ENCODE assay signal across 18 mouse cellular contexts in the genomic region with DNA sequence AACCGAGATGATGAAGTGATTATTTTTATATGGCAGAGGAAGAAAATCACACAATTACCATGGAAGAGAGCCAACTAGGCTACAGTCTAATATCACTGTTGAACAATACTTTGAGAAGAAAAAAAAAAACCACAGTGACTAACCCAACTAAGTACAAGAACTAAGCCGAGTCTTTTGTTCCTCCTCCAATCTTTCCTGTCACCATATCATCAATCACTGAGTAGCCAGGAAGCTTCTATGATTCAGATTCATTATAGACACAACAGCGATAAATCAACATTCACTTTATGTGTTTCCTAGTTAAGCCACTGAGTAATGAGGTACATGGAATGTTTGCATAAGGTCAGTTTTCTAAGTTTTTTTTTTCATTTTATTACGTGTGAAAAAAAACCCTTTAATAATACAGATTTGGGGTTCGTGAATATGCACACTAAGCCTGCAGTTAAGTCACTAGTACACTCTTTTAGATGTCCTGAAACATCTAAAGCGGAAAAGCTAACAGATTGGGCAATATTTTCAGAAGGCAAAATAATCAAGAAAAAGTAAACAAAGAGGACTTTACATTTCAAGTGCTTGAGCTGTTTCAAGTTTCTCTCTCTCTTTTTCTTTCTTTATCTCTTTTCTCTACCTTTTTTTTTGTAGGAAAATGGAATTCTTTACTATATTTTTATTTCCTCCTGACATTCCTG. TPM values are rescaled to one million over a fixed set of nuclear protein-coding genes. Genes with fewer than 3 reads are reported as not detected.
DNase-seq lines count a peak whose midpoint lies in the region; ATAC-seq and TF ChIP-seq lines count a peak whose summit lies in the region.
"Had no signal": no experiment of that assay in that cellular context is flagged by ENCODE, and none has a peak within 500 bp of the region (broad histone marks: within the 10 kb centered on the region; RNA-seq: fewer than 3 reads in every experiment).

No protein-coding gene starts in this region.

- no peak for ATAC-seq in intestine, postnatal 0 days
- ATAC-seq in intestine, embryonic 16.5 days: no peak
- peak; percentile 69 for ATAC-seq in lung, embryonic 15.5 days (ENCODE audit: borderline replicate concordance, extremely low read depth, low FRiP score, low TSS enrichment)
- ATAC-seq in erythroblast, adult 5-6 weeks (replicated peaks; ENCODE audit: low FRiP score, poor library complexity, severe bottlenecking): no peak
- ATAC-seq: forebrain, embryonic 14.5 days had no signal

- no peak overlapping the region for H3K27ac ChIP-seq in intestine, postnatal 0 days (ENCODE audit: low read depth, low read length)
- no peak overlapping the region for H3K27ac ChIP-seq in intestine, embryonic 16.5 days (ENCODE audit: low read length)
- H3K27ac ChIP-seq in lung, embryonic 15.5 days: peak overlapping the region; percentile 50
- H3K27ac ChIP-seq: layer of hippocampus, adult 2 months had no signal

- no peaks in the 10 kb centered on the region for H3K27me3 ChIP-seq in intestine, postnatal 0 days (replicated peaks; ENCODE audit: control insufficient read depth, insufficient read depth, low read length)
- no peaks in the 10 kb centered on the region for H3K27me3 ChIP-seq in intestine, embryonic 16.5 days (replicated peaks; ENCODE audit: control insufficient read depth, insufficient read depth, low read length)
- H3K27me3 ChIP-seq in lung, embryonic 15.5 days: no peaks in the 10 kb centered on the region
- H3K27me3 ChIP-seq: heart, embryonic 12.5 days had no signal

- no peaks in the 10 kb centered on the region for H3K36me3 ChIP-seq in intestine, postnatal 0 days (ENCODE audit: control insufficient read depth, insufficient read depth)
- H3K36me3 ChIP-seq in intestine, embryonic 16.5 days (ENCODE audit: control insufficient read depth, insufficient read depth, low read length): no peaks in the 10 kb centered on the region
- no peaks in the 10 kb centered on the region for H3K36me3 ChIP-seq in lung, embryonic 15.5 days
- H3K36me3 ChIP-seq: heart, embryonic 12.5 days had no signal

- 28% methylated on average over 6 of the region's 6 CpGs for WGBS in intestine, postnatal 0 days
- WGBS in intestine, embryonic 16.5 days: 42% methylated on average over 6 of the region's 6 CpGs
- WGBS in lung, embryonic 15.5 days: 10% methylated on average over 6 of the region's 6 CpGs

- H3K4me2 ChIP-seq in intestine, postnatal 0 days (replicated peaks; ENCODE audit: low read depth): peak overlapping the region; percentile 40
- H3K4me2 ChIP-seq in intestine, embryonic 16.5 days (ENCODE audit: low read depth, low read length): no peak overlapping the region
- H3K4me2 ChIP-seq in lung, embryonic 15.5 days: 0 out of 2 replicates have a peak overlapping the region, but pooled peaks have one; percentile 3
- H3K4me2 ChIP-seq: heart, embryonic 12.5 days had no signal

- H3K4me3 ChIP-seq in intestine, postnatal 0 days (ENCODE audit: low read depth, low read length): no peak overlapping the region
- H3K4me3 ChIP-seq in intestine, embryonic 16.5 days (ENCODE audit: low read length): no peak overlapping the region
- no peak overlapping the region for H3K4me3 ChIP-seq in lung, embryonic 15.5 days
- H3K4me3 ChIP-seq: heart, embryonic 12.5 days; layer of hippocampus, adult 2 months had no signal

- no peak overlapping the region for H3K9ac ChIP-seq in intestine, postnatal 0 days (ENCODE audit: low read depth, low read length)
- no peak overlapping the region for H3K9ac ChIP-seq in intestine, embryonic 16.5 days (ENCODE audit: low read depth, low read length)
- no peak overlapping the region for H3K9ac ChIP-seq in lung, embryonic 15.5 days
- H3K9ac ChIP-seq: heart, embryonic 12.5 days had no signal

- TF ChIP-seq CTCF in intestine, postnatal 0 days (IDR thresholded peaks at IDR 0.05; ENCODE audit: low read depth): no peak

- DNase-seq in lung, postnatal 10 days: no peak
- DNase-seq in gonadal fat pad, adult 2 months (ENCODE audit: low read depth): peak; percentile 89
- DNase-seq in adrenal gland, postnatal 14 days: no peak
- DNase-seq: B cell, adult 2 months; cerebellum, adult 9-11 months; heart, postnatal 36 days; kidney, adult 9 months; left cerebral cortex, postnatal 4 days; lung, postnatal 14 days; right cerebral cortex, adult 18-20 months; thymus, postnatal 14 days had no signal

- no peaks in the 10 kb centered on the region for H3K4me1 ChIP-seq in intestine, postnatal 0 days (replicated peaks; ENCODE audit: control insufficient read depth, insufficient read depth, low read length)
- H3K4me1 ChIP-seq in intestine, embryonic 16.5 days (ENCODE audit: control insufficient read depth, insufficient read depth, low read length): peaks cover 2% of the 10 kb centered on the region; the same call in 1 of the 2 replicates
- H3K4me1 ChIP-seq in lung, embryonic 15.5 days: peaks cover 16% of the 10 kb centered on the region

- no peaks in the 10 kb centered on the region for H3K9me3 ChIP-seq in intestine, postnatal 0 days (ENCODE audit: control insufficient read depth)
- no peaks in the 10 kb centered on the region for H3K9me3 ChIP-seq in intestine, embryonic 16.5 days (ENCODE audit: control insufficient read depth, low read length)
- H3K9me3 ChIP-seq in lung, embryonic 15.5 days: no peaks in the 10 kb centered on the region
- H3K9me3 ChIP-seq: heart, embryonic 12.5 days had no signal

RNA-seq across cellular contexts. Expression of gene Alcam, which starts 15.5 kb away (rescaled TPM):
- 10.3 and 11.0 TPM in 2 replicates for polyA plus RNA-seq in intestine, postnatal 0 days (2015; fragmentation: Nextera tagmentation; extraction: Ambion mirVana)
- polyA plus RNA-seq in intestine, embryonic 16.5 days (2015; fragmentation: Nextera tagmentation; extraction: Ambion mirVana): 13.7 and 16.8 TPM in 2 replicates
- polyA plus RNA-seq in lung, embryonic 15.5 days (2015; fragmentation: Nextera tagmentation; extraction: Ambion mirVana): 27.8 and 31.0 TPM in 2 replicates
- 23.2 and 29.5 TPM in 2 replicates for polyA plus RNA-seq in gonadal fat pad, adult 2 months (2012; rRNA removed)
- 37.9 and 43.7 TPM in 2 replicates for total RNA-seq in adrenal gland, postnatal 14 days (2021)
- total RNA-seq in erythroblast, adult 5-6 weeks (2015; ENCODE audit: low replicate concordance): 10.4 and 18.8 TPM in 2 replicates
- 6.9 and 11.0 TPM in 2 replicates for total RNA-seq in erythroblast, adult 5-6 weeks (2017; ENCODE audit: low replicate concordance)
